Mouse (Mus musculus): ENCODE measurements at regions not wholly inside any gene's neighbourhood (a gene's known extent, or its start where the extent isn't known, plus 50 kb on each side); places are given as distances from the start of the nearest gene placed in this dataset.

DNA sequence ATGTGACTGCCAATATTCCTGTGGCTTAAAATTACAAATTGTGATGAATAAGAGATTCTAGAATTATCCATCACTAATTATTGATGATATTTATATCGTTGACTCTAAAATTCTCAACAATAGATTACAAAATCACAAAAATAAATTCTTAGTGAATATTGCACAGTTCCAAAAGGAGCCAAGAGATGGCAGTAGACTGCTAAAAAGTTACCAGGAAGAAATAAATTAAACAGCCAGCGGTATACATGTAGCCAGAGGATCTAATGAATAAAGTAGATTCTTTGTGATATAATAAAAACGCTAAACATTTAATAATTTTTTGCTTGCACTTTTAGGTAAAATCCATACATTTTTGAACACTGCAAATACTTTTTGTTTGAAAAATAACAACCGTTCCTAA is 294.7 kb downstream of the Lipi start:
- Histone ChIP-seq H3K4me3 (no peak overlapping the region), H3K4me2 (no peak overlapping the region), H3K9me3 (no peaks in the 10 kb centered on the region), H3K36me3 (no peaks in the 10 kb centered on the region), H3K27me3 (no peaks in the 10 kb centered on the region), H3K4me1 (no peaks in the 10 kb centered on the region), H3K9ac (no peak overlapping the region), H3K27ac (no peak overlapping the region)
- ATAC-seq (ENCODE audit: borderline replicate concordance, extremely low read depth, low FRiP score, low TSS enrichment): no peak
- 36% methylated on average over 4 of the region's 4 CpGs for WGBS

DNA sequence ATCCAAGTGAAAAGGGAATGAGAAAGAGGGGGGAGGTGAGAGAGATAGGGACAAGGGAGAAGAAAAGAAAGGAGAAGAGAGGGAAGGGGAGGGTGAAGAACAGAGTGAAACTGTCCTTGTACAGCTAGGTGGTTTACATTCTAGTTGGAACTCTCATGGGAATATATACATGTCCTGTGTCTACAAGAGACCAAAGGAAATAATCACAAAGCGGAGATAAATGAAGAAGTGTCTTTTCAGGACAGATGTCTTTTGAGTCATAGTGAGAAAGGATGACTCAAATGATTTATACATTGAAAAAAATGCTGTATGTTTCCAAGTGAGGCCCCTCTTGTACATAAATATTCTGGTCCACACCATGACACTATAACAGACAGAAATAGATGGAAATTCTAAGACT is 298.7 kb downstream of the Lipi start:
- H3K9ac ChIP-seq: no peak overlapping the region
- no peaks in the 10 kb centered on the region for H3K9me3 ChIP-seq
- ATAC-seq (ENCODE audit: borderline replicate concordance, extremely low read depth, low FRiP score, low TSS enrichment): no peak
- no peaks in the 10 kb centered on the region for H3K27me3 ChIP-seq
- WGBS: 78% methylated on average over 1 of the region's 1 CpGs
- H3K4me2 ChIP-seq: no peak overlapping the region
- no peak overlapping the region for H3K27ac ChIP-seq
- no peaks in the 10 kb centered on the region for H3K4me1 ChIP-seq
- no peaks in the 10 kb centered on the region for H3K36me3 ChIP-seq
- H3K4me3 ChIP-seq: no peak overlapping the region

DNA sequence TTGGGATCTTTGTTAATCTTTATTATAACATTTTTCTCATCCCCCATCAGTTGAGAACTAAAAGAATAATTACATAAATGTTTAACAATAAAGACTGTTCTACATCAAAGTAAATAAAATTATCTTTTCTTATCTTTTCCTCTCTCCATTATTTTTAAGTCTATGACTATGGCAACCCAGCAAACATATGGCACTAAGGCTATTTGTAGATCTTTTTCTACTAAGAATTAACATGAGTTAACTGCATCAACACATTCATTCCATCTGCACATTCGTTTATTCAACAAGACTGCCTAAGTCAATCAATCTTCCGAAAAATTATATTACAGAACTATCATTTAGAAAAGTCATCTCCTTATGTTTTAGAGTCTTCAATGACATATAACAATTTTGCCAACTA is 300.1 kb downstream of the Lipi start:
- no peaks in the 10 kb centered on the region for H3K9me3 ChIP-seq
- no peak overlapping the region for H3K9ac ChIP-seq
- no peak overlapping the region for H3K4me2 ChIP-seq
- no peaks in the 10 kb centered on the region for H3K27me3 ChIP-seq
- ATAC-seq (ENCODE audit: borderline replicate concordance, extremely low read depth, low FRiP score, low TSS enrichment): no peak
- H3K36me3 ChIP-seq: no peaks in the 10 kb centered on the region
- no peak overlapping the region for H3K27ac ChIP-seq
- no peaks in the 10 kb centered on the region for H3K4me1 ChIP-seq
- H3K4me3 ChIP-seq: no peak overlapping the region
- 70% methylated on average over 2 of the region's 2 CpGs for WGBS

DNA sequence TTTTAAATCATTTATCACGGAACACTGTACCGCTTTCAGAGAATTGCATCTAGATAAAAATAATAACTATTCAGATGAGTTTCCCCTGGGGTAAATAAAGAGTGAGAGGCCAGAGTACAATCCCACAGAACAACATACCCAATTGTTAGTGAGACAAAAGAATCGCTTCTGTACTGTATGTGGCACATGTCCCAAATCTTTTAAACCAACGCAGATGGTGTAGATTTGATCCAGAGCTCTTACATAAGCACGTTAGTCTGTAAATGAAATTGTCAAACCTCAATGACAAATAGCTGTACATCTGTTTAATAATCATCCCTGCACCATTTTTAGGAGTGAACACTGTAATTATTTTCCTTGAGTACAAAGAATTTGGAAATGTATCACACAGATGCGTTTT is 322.0 kb downstream of the Lipi start:
- H3K9ac ChIP-seq: no peak overlapping the region
- H3K27me3 ChIP-seq: no peaks in the 10 kb centered on the region
- ATAC-seq (ENCODE audit: borderline replicate concordance, extremely low read depth, low FRiP score, low TSS enrichment): no peak
- H3K27ac ChIP-seq: no peak overlapping the region
- no peak overlapping the region for H3K4me2 ChIP-seq
- no peak overlapping the region for H3K4me3 ChIP-seq
- WGBS: 81% methylated on average over 6 of the region's 6 CpGs
- no peaks in the 10 kb centered on the region for H3K9me3 ChIP-seq
- H3K36me3 ChIP-seq: no peaks in the 10 kb centered on the region
- no peaks in the 10 kb centered on the region for H3K4me1 ChIP-seq

DNA sequence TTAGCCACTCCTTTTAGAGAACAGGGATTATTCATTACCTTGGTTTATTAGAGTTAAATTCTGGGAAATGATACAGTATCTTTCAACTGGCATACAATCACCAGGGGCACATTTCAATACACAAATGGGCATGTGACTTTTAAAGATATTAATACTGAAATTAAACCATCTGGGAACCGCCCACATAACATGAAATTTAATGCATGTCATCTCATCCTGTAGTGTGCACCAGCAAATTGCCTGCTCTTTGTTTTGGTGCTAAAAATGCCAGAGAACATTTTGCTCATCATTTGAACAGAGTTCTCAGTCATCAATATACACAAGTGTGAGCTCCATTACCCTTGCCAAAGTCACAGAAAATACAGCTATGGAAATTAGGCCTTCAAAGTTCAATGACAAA is 330.9 kb downstream of the Lipi start:
- Histone ChIP-seq H3K27me3 (no peaks in the 10 kb centered on the region), H3K4me1 (no peaks in the 10 kb centered on the region), H3K4me2 (no peak overlapping the region), H3K36me3 (no peaks in the 10 kb centered on the region), H3K4me3 (no peak overlapping the region), H3K27ac (no peak overlapping the region), H3K9ac (no peak overlapping the region), H3K9me3 (no peaks in the 10 kb centered on the region)
- WGBS: 81% methylated on average over 1 of the region's 1 CpGs
- no peak for ATAC-seq (ENCODE audit: borderline replicate concordance, extremely low read depth, low FRiP score, low TSS enrichment)

DNA sequence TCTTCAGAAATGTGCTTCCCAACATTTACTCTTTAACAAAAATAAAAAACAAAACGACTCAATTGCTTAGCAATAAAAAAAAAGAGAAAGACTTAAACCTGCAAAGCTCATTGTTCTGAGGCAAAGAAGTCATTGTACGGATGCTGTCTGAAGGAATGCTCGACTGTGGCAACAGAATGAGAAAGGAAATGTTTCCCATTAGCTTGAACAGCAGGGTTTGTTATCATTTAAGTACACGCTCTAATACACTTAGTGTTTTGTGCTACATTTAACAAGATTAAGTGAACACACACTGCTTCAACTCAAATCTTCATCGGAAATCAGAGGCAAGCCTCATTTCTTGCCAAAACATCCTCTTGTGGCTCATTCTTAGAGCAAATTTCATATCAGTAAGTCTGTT is 336.7 kb downstream of the Lipi start:
- WGBS: 53% methylated on average over 5 of the region's 5 CpGs
- Histone ChIP-seq H3K9me3 (no peaks in the 10 kb centered on the region), H3K4me3 (no peak overlapping the region)

DNA sequence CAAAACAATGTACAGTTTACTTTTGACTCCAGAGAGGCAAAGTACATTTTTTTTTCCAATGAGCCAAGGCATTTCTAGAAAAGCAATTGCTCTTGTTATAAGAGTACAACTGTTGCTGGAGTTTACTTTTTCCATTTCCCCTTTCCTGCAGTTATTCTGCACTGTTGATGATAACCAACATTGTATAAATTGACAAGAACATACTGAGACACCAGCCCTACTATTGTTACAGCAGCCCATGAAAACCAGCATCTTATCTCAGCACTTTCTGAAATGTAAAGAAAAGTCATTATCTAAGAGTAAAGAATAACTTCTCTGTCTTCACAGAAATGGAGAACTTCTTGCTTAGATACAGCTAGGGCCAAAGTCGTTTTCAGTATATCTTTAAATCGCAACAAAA is 345.5 kb downstream of the Lipi start:
- Histone ChIP-seq H3K4me1 (no peaks in the 10 kb centered on the region), H3K36me3 (no peaks in the 10 kb centered on the region), H3K9ac (no peak overlapping the region), H3K27ac (no peak overlapping the region), H3K4me3 (no peak overlapping the region), H3K27me3 (no peaks in the 10 kb centered on the region), H3K9me3 (no peaks in the 10 kb centered on the region), H3K4me2 (no peak overlapping the region)
- WGBS: 76% methylated on average over 2 of the region's 2 CpGs
- ATAC-seq (ENCODE audit: borderline replicate concordance, extremely low read depth, low FRiP score, low TSS enrichment): no peak

More for the DNA sequence above, 336.7 kb downstream of the Lipi start:
- Histone ChIP-seq H3K27ac (no peak overlapping the region), H3K9ac (no peak overlapping the region), H3K27me3 (no peaks in the 10 kb centered on the region), H3K4me1 (no peaks in the 10 kb centered on the region), H3K4me2 (no peak overlapping the region), H3K36me3 (no peaks in the 10 kb centered on the region)
- no peak for ATAC-seq (ENCODE audit: borderline replicate concordance, extremely low read depth, low FRiP score, low TSS enrichment)

DNA sequence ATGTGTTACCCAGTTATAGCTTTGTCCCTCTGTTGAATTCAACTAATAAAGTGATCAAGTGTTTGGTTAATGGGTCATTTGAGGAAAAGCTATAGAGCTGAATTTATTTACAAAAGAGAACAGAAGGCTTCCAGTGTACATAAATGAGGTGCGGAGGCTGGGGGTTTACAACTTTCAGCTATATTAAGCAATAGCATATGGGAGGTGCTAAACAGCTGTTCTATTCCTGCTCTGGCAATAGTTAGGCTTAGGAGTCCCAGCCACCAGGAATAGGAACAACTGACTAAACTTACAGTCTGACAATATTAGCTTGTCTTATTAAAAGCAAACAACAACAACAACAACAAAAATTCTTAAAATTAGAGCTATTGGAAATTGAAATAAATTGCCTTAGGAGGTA is 353.7 kb downstream of the Lipi start:
- Histone ChIP-seq H3K4me1 (no peaks in the 10 kb centered on the region), H3K9me3 (no peaks in the 10 kb centered on the region), H3K27ac (no peak overlapping the region), H3K9ac (no peak overlapping the region), H3K27me3 (no peaks in the 10 kb centered on the region), H3K4me3 (no peak overlapping the region), H3K4me2 (no peak overlapping the region), H3K36me3 (no peaks in the 10 kb centered on the region)
- 62% methylated on average over 1 of the region's 1 CpGs for WGBS
- ATAC-seq (ENCODE audit: borderline replicate concordance, extremely low read depth, low FRiP score, low TSS enrichment): no peak

DNA sequence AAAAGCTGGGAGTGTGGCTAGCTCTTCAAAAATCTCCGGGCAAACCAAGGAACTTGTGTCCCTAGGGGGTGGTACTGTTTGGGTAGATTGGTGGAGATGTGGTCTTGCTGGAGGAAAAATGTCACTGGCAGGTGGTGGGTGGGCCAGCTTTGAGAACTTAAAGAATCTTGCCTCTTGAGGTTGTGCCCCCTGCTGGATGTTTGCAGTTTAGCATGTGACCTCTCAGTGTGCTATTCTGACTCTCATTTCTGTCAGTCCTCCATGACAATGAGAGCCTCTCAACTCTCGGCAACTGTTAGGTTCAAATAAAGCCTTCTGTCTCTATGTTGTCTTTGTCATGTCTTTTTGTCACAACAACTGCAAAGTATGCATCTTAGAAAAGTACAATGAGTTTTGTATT is 392.5 kb downstream of the Lipi start:
- Histone ChIP-seq H3K4me2 (no peak overlapping the region), H3K27me3 (no peaks in the 10 kb centered on the region), H3K27ac (no peak overlapping the region), H3K4me3 (no peak overlapping the region), H3K4me1 (no peaks in the 10 kb centered on the region), H3K9me3 (no peaks in the 10 kb centered on the region), H3K9ac (no peak overlapping the region), H3K36me3 (no peaks in the 10 kb centered on the region)
- 74% methylated on average over 2 of the region's 2 CpGs for WGBS
- no peak for ATAC-seq (ENCODE audit: borderline replicate concordance, extremely low read depth, low FRiP score, low TSS enrichment)

DNA sequence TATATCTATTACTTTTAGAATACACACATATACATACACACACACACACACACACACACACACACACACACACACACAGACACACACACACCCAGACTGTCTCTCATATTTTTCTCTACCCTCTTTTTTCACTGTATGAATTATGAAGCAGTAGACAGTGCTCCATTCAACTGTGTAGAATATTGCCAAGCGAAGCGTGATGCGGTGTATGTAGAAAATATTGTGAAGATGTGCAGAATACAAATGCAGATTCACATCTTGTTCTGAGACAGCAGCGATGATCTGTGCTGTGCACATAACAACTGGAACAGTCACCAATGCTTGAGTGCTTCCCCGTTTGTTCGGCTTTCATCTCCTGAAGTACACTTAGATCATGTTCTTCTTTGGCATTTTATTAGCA is 395.5 kb downstream of the Lipi start:
- no peaks in the 10 kb centered on the region for H3K36me3 ChIP-seq
- H3K27ac ChIP-seq: no peak overlapping the region
- H3K4me3 ChIP-seq: no peak overlapping the region
- H3K9me3 ChIP-seq: no peaks in the 10 kb centered on the region
- H3K4me2 ChIP-seq: no peak overlapping the region
- H3K4me1 ChIP-seq: no peaks in the 10 kb centered on the region
- 95% methylated on average over 6 of the region's 6 CpGs for WGBS
- no peaks in the 10 kb centered on the region for H3K27me3 ChIP-seq
- H3K9ac ChIP-seq: no peak overlapping the region
- no peak for ATAC-seq (ENCODE audit: borderline replicate concordance, extremely low read depth, low FRiP score, low TSS enrichment)

DNA sequence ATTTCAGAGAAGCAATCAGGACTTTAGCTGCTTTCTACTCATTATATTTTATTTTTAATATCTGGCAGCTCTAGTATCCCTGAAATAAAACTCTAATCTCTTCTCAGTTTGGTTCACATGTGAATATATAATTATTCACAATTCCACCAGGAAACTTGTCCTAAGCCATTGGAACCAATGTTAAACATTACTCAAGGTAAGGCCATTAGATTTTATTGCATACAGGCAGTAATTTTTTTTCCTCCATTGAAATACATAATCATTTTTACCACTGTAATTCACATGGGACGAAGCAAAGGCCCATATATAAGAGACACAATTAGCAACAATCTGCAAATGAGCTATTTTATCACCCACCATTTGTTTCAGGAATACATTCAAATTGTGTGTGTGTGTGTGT is 419.8 kb downstream of the Lipi start:
- H3K27ac ChIP-seq: no peak overlapping the region
- H3K4me3 ChIP-seq: no peak overlapping the region
- H3K4me2 ChIP-seq: no peak overlapping the region
- no peak overlapping the region for H3K9ac ChIP-seq
- ATAC-seq (ENCODE audit: borderline replicate concordance, extremely low read depth, low FRiP score, low TSS enrichment): no peak
- H3K36me3 ChIP-seq: no peaks in the 10 kb centered on the region
- WGBS: 77% methylated on average over 1 of the region's 1 CpGs
- no peaks in the 10 kb centered on the region for H3K9me3 ChIP-seq
- H3K27me3 ChIP-seq: no peaks in the 10 kb centered on the region
- H3K4me1 ChIP-seq: no peaks in the 10 kb centered on the region

DNA sequence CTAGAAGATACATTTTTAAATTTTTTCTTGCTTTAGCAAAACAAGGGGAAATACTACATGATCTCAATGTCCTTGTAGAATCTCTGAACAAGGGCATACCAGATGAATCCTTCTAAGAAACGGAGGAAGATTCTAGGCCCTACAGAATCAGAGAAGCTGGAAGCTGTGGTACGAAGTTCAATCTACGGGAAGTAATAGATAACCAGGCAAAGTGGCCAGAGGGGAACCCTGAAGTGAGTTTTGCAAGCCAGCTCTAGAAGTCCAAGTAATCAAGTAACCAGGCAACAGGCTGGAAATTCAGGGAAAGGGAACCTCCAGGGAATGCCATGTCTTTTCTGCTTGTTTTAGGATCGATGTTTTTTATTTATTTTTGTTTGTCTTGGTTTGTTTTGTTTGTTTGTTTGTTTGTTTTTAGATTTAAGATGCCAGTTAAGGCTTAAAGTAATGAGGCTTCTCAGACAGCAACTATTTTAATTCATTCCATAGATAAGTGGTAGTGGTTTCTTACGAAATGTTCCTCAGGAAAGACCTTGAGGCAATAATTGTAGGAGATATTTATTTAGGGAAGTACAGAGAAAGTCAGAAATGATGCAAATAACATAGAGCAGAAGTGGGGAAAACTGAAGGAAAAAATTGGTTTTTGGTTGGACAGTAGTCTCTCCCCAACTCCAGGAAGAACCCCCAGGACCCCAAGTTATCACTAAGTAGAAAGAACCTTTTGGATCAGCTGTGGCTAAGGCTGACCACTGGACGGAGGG is 420.7 kb downstream of the Lipi start:
- no peak overlapping the region for H3K9ac ChIP-seq
- H3K27me3 ChIP-seq: no peaks in the 10 kb centered on the region
- H3K27ac ChIP-seq: no peak overlapping the region
- no peak overlapping the region for H3K4me3 ChIP-seq
- no peak overlapping the region for H3K4me2 ChIP-seq
- H3K4me1 ChIP-seq: no peaks in the 10 kb centered on the region
- H3K9me3 ChIP-seq: no peaks in the 10 kb centered on the region
- WGBS: 72% methylated on average over 6 of the region's 6 CpGs
- H3K36me3 ChIP-seq: no peaks in the 10 kb centered on the region
- no peak for ATAC-seq (ENCODE audit: borderline replicate concordance, extremely low read depth, low FRiP score, low TSS enrichment)

DNA sequence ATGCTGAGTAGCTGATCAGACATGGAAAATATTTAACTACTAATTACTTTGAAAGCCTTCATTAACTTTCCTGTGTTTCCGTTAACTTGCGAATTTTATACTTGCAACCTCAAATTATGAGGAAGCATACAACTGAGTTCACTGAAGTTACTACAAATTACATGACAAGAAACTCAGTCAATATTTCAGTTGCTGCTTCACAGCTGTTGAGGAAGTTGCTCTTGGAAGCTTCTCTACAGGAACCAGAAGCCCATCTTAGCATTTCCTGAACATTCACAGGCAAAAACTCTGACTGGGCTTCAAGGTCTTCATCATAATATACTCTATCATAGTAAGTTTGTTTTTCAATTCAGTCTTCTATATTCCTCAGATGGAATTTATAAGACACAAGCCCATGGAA is 426.1 kb downstream of the Lipi start:
- 86% methylated on average over 2 of the region's 2 CpGs for WGBS
- H3K9me3 ChIP-seq: no peaks in the 10 kb centered on the region
- H3K4me2 ChIP-seq: no peak overlapping the region
- H3K4me1 ChIP-seq: no peaks in the 10 kb centered on the region
- H3K27ac ChIP-seq: no peak overlapping the region
- no peak for ATAC-seq (ENCODE audit: borderline replicate concordance, extremely low read depth, low FRiP score, low TSS enrichment)
- no peaks in the 10 kb centered on the region for H3K36me3 ChIP-seq
- H3K4me3 ChIP-seq: no peak overlapping the region
- H3K27me3 ChIP-seq: no peaks in the 10 kb centered on the region
- H3K9ac ChIP-seq: no peak overlapping the region
